In genomic region chr11:117718838-117719237, GRCm38 (mm10) we compare ENCODE assay signal across 18 mouse cellular contexts.
"Had no signal": no experiment of that assay in that cellular context is flagged by ENCODE, and none has a peak within 500 bp of the region (broad histone marks: within the 10 kb centered on the region; RNA-seq: fewer than 3 reads in every experiment).

No protein-coding gene starts in this region.

- DNase-seq: kidney, adult 11 months; kidney, adult 9 months; kidney, postnatal 10 days; kidney, postnatal 4 days; left cerebral cortex, postnatal 4 days; lung, embryonic 14.5 days; lung, postnatal 10 days; lung, postnatal 4 days; retina, postnatal 1 day; right cerebral cortex, postnatal 4 days; thymus, postnatal 4 days had no signal

- H3K4me1 ChIP-seq: limb, embryonic 13.5 days; liver, embryonic 15.5 days; midbrain, embryonic 12.5 days; neural tube, embryonic 12.5 days; stomach, embryonic 15.5 days had no signal

- H3K4me3 ChIP-seq: layer of hippocampus, adult 2 months; limb, embryonic 13.5 days; liver, embryonic 15.5 days; midbrain, embryonic 12.5 days; myocyte; neural tube, embryonic 12.5 days; stomach, embryonic 15.5 days had no signal

- H3K27ac ChIP-seq: layer of hippocampus, adult 2 months; limb, embryonic 13.5 days; liver, embryonic 15.5 days; midbrain, embryonic 12.5 days; neural tube, embryonic 12.5 days; stomach, embryonic 15.5 days had no signal

- H3K27me3 ChIP-seq: limb, embryonic 13.5 days; liver, embryonic 15.5 days; midbrain, embryonic 12.5 days; neural tube, embryonic 12.5 days; stomach, embryonic 15.5 days had no signal
